Mouse (Mus musculus) hindbrain, embryonic 11.5 days (tissue): ENCODE results near the gene Tbc1d1. TPM values are rescaled to one million over a fixed set of nuclear protein-coding genes. Genes with fewer than 3 reads are reported as not detected.

Experiments
- ATAC-seq: fragments of 200-750 bp; cut with Nextera tagmentation; 2 replicates; pipeline ENCODE4 v1.8.0; 2017; ENCODE audit warnings: mild to moderate bottlenecking, moderate TSS enrichment, moderate library complexity; ENCODE audit not compliant: low FRiP score
- DNase-seq: peaks from one replicate; pipeline ENCODE4 v3.0.0-alpha.2; 2015; ENCODE audit warnings: low spot score
- H3K27ac ChIP-seq: fragments of 300-500 bp; sonication (generic); 2 replicates; pipeline ENCODE4 v1.5.1; 2014; ENCODE audit warnings: mild to moderate bottlenecking, low read depth, low read length
- H3K27me3 ChIP-seq: fragments of 300-500 bp; sonication (generic); 2 replicates; pipeline ENCODE4 v1.6.1; 2014; ENCODE audit warnings: mild to moderate bottlenecking, low read length, moderate library complexity, mixed read lengths; ENCODE audit not compliant: control insufficient read depth, insufficient read depth
- H3K36me3 ChIP-seq: fragments of 300-500 bp; sonication (generic); 2 replicates; pipeline ENCODE4 v1.6.1; 2014; ENCODE audit warnings: mild to moderate bottlenecking, low read length, moderate library complexity, mixed read lengths; ENCODE audit not compliant: control insufficient read depth, insufficient read depth
- H3K4me1 ChIP-seq: fragments of 300-500 bp; sonication (generic); replicated peaks from 2 replicates; pipeline ENCODE4 v1.6.1; 2014; ENCODE audit warnings: low read length, mixed read lengths; ENCODE audit not compliant: control insufficient read depth, insufficient read depth
- H3K4me2 ChIP-seq: fragments of 300-500 bp; sonication (generic); replicated peaks from 2 replicates; pipeline ENCODE4 v1.6.1; 2014; ENCODE audit warnings: mild to moderate bottlenecking, low read depth, low read length
- H3K4me3 ChIP-seq: fragments of 300-500 bp; sonication (generic); 2 replicates; pipeline ENCODE4 v1.5.1; 2014; ENCODE audit warnings: low read depth, low read length
- H3K9ac ChIP-seq: fragments of 300-500 bp; sonication (generic); 2 replicates; pipeline ENCODE4 v1.6.1; 2014; ENCODE audit warnings: low read depth, low read length
- H3K9me3 ChIP-seq: fragments of 300-500 bp; sonication (generic); 2 replicates; pipeline ENCODE4 v1.6.1; 2016; ENCODE audit warnings: low read length; ENCODE audit not compliant: control insufficient read depth
- WGBS: fragments of 180-500 bp; shearing (Covaris S2); extraction: QIAGEN DNeasy Blood & Tissue Kit; methylation state at CpG from one replicate; pipeline ENCODE4 v1.1.7; 2014; 5-methylcytosine and 5-hydroxymethylcytosine counted together
- polyA plus RNA-seq: library from polyadenylated mRNA; unstranded; fragments of >200 nt; fragmentation: Nextera tagmentation; extraction: Ambion mirVana; gene quantifications from 2 replicates; pipeline ENCODE4 v1.2.1, GENCODE M21; 2014

Tbc1d1 gene
- 20.2 and 23.3 TPM in 2 replicates for polyA plus RNA-seq

- DNase-seq (no peak), ATAC-seq (no peak)
- WGBS: 51% methylated on average over 11 of the region's 11 CpGs
Observed at GRCm38 (mm10) chr5:64155861-64156550, at the start of gene Tbc1d1. TSS of gene Tbc1d1 (plus strand) at chr5:64156305.

GRCm38 (mm10) chr5:64107596-64108289 is 48.4 kb upstream of the Tbc1d1 start:
- Histone ChIP-seq H3K4me1 (no peaks in the 10 kb centered on the region), H3K27me3 (no peaks in the 10 kb centered on the region), H3K9me3 (no peaks in the 10 kb centered on the region), H3K27ac (no peak overlapping the region), H3K36me3 (no peaks in the 10 kb centered on the region), H3K9ac (no peak overlapping the region), H3K4me3 (no peak overlapping the region), H3K4me2 (no peak overlapping the region)
- no peak for ATAC-seq
- no peak for DNase-seq
- 91% methylated on average over 11 of the region's 11 CpGs for WGBS

More at GRCm38 (mm10) chr5:64155861-64156550, at the start of gene Tbc1d1:
- peaks cover 22% of the 10 kb centered on the region for H3K27me3 ChIP-seq
- H3K4me3 ChIP-seq: no peak within 1 kb of the TSS
- H3K9me3 ChIP-seq: no peaks in the 10 kb centered on the region
- no peaks in the 10 kb centered on the region for H3K36me3 ChIP-seq
- H3K4me1 ChIP-seq: 0 out of 2 replicates have a peak, but pooled peaks cover 2% of the 10 kb centered on the region
- H3K4me2 ChIP-seq: no peak within 1 kb of the TSS
- H3K9ac ChIP-seq: no peak within 1 kb of the TSS
- no peak within 1 kb of the TSS; the same call in 1 of the 2 replicates for H3K27ac ChIP-seq

GRCm38 (mm10) chr5:64109217-64109616 is 46.9 kb upstream of the Tbc1d1 start:
- no peaks in the 10 kb centered on the region for H3K9me3 ChIP-seq
- no peak overlapping the region for H3K27ac ChIP-seq
- no peaks in the 10 kb centered on the region for H3K4me1 ChIP-seq
- H3K9ac ChIP-seq: no peak overlapping the region
- WGBS: 73% methylated on average over 3 of the region's 3 CpGs
- H3K27me3 ChIP-seq: no peaks in the 10 kb centered on the region
- H3K36me3 ChIP-seq: no peaks in the 10 kb centered on the region
- DNase-seq (no peak), ATAC-seq (no peak)
- no peak overlapping the region for H3K4me3 ChIP-seq
- no peak overlapping the region for H3K4me2 ChIP-seq

GRCm38 (mm10) chr5:64112360-64112759 is 43.7 kb upstream of the Tbc1d1 start:
- ATAC-seq (no peak), DNase-seq (no peak)
- WGBS: 95% methylated on average over 3 of the region's 3 CpGs
- Histone ChIP-seq H3K4me2 (no peak overlapping the region), H3K4me1 (no peaks in the 10 kb centered on the region), H3K9ac (no peak overlapping the region), H3K27me3 (no peaks in the 10 kb centered on the region), H3K36me3 (0 out of 2 replicates have a peak, but pooled peaks cover 2% of the 10 kb centered on the region), H3K27ac (no peak overlapping the region), H3K4me3 (no peak overlapping the region), H3K9me3 (0 out of 2 replicates have a peak, but pooled peaks cover 4% of the 10 kb centered on the region)

GRCm38 (mm10) chr5:64114210-64114609 is 41.9 kb upstream of the Tbc1d1 start:
- WGBS: 98% methylated on average over 6 of the region's 6 CpGs
- Histone ChIP-seq H3K27ac (no peak overlapping the region), H3K4me2 (no peak overlapping the region), H3K9me3 (0 out of 2 replicates have a peak, but pooled peaks cover 4% of the 10 kb centered on the region), H3K4me3 (no peak overlapping the region), H3K9ac (no peak overlapping the region), H3K4me1 (no peaks in the 10 kb centered on the region), H3K36me3 (0 out of 2 replicates have a peak, but pooled peaks cover 2% of the 10 kb centered on the region), H3K27me3 (no peaks in the 10 kb centered on the region)
- ATAC-seq: no peak
- DNase-seq: no peak

GRCm38 (mm10) chr5:64117191-64117590 is 38.9 kb upstream of the Tbc1d1 start:
- 63% methylated on average over 1 of the region's 1 CpGs for WGBS
- Histone ChIP-seq H3K9ac (no peak overlapping the region), H3K4me2 (no peak overlapping the region), H3K27ac (no peak overlapping the region), H3K36me3 (0 out of 2 replicates have a peak, but pooled peaks cover 2% of the 10 kb centered on the region), H3K4me1 (no peaks in the 10 kb centered on the region), H3K27me3 (no peaks in the 10 kb centered on the region), H3K9me3 (0 out of 2 replicates have a peak, but pooled peaks cover 4% of the 10 kb centered on the region), H3K4me3 (no peak overlapping the region)
- ATAC-seq: no peak
- DNase-seq: no peak

GRCm38 (mm10) chr5:64125783-64126182 is 30.3 kb upstream of the Tbc1d1 start:
- Histone ChIP-seq H3K4me3 (no peak overlapping the region), H3K9ac (no peak overlapping the region), H3K4me2 (no peak overlapping the region), H3K36me3 (no peaks in the 10 kb centered on the region), H3K27ac (no peak overlapping the region), H3K9me3 (no peaks in the 10 kb centered on the region), H3K27me3 (no peaks in the 10 kb centered on the region), H3K4me1 (no peaks in the 10 kb centered on the region)
- WGBS: 82% methylated on average over 5 of the region's 5 CpGs
- ATAC-seq (no peak), DNase-seq (no peak)

- H3K9ac ChIP-seq: no peak overlapping the region
- H3K36me3 ChIP-seq: no peaks in the 10 kb centered on the region
- WGBS: 71% methylated on average over 5 of the region's 5 CpGs
- H3K4me3 ChIP-seq: no peak overlapping the region
- H3K9me3 ChIP-seq: no peaks in the 10 kb centered on the region
- no peaks in the 10 kb centered on the region for H3K27me3 ChIP-seq
- DNase-seq: no peak
- ATAC-seq: no peak
- no peak overlapping the region for H3K27ac ChIP-seq
- no peak overlapping the region for H3K4me2 ChIP-seq
- no peaks in the 10 kb centered on the region for H3K4me1 ChIP-seq
Observed at GRCm38 (mm10) chr5:64131550-64131949, 24.6 kb upstream of the Tbc1d1 start.
